Mouse (Mus musculus) heart, postnatal 0 days (tissue): Measurements from ENCODE around the gene Plxdc2.

Source experiments
- CTCF ChIP-seq: IDR thresholded peaks from 2 replicates; pipeline ENCODE4 v1.5.1; 2016; ENCODE audit warnings: antibody characterized with exemption, control low read depth, low read depth
- EP300 ChIP-seq: IDR thresholded peaks from 2 replicates; pipeline ENCODE4 v1.6.1; 2016; ENCODE audit warnings: antibody characterized with exemption, low read depth

- TF ChIP-seq CTCF (no peak), EP300 (no peak)
Observed at GRCm38 (mm10) chr2:16774114-16774433, 418.0 kb downstream of the Plxdc2 start.
